Mouse (Mus musculus) kidney, adult 8-10 months (tissue): ENCODE results near the gene Fam219b.

Experiments
- DNase-seq, 2 experiments: peaks; one replicate each; pipeline ENCODE4 v3.0.0; 2022

The Fam219b gene

GRCm38 (mm10) chr9:57537044-57537727 lies at the start of gene Fam219b:
Gene Fam219b (plus strand): TSS chr9:57537528.
- DNase-seq = peak; percentile 90 to 91

DNA sequence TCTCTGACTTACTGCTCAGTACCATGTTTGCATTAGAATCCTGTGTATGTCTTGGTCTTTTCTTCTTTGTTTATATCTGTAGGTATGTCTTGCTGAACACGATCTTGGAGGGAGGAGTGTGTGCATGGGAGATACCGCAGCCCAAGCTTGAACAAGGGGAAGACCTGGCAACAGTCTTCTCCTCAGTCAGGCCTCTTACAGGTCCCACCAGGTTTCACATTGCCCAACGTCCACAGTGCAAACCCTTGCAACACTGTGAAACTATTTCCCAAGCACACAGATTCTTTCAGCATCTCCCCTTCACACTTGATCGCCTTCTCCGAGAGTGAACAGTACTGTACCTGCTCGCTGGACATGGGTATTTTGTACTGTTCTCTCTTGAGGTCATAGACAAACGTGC lies 49.5 kb upstream of the Fam219b start:
- DNase-seq = no peak

DNA sequence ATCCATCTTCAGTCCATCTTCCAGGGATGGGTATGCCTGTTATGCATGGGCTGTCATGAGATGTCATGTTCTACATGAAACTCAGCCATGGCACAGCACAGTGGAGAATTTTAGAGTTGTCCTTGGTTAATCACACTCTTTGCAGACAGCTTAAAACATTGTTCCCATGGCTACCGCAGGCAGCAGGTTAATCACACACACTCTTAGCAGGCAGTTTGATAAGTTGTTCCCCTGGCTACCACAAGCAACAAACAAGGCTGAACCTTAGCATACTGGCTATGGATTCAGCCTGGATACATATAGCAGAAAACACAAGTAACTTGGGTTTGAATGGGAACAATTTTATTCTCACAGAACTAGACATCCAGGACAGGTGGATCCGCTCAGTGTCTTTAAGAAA lies 43.8 kb upstream of the Fam219b start:
- DNase-seq = no peak

- DNase-seq = no peak
Measured at GRCm38 (mm10) chr9:57494970-57495369, 42.4 kb upstream of the Fam219b start.

- DNase-seq = peak; percentile 30 to 59
Measured at GRCm38 (mm10) chr9:57497236-57497635, 40.1 kb upstream of the Fam219b start.

DNA sequence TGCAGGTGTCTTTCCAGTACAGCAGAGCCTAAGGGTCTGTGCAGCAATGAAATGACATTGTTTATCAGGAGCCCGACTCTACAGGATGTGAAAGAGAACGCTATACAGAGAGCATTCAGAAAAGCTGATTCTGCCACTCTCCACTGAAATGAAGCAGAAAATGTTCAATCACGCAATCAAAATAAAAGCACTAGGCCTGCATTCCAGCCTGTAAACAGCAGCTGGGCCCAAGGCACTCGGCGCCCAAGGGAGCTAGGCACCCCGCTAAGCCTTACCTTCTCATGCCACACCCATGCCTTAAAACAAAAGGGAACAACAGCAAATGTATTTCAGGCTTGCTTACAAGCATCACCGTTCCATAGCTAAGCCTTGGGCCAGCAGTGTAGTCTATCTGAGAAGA lies 38.8 kb upstream of the Fam219b start:
- no peak for DNase-seq

DNA sequence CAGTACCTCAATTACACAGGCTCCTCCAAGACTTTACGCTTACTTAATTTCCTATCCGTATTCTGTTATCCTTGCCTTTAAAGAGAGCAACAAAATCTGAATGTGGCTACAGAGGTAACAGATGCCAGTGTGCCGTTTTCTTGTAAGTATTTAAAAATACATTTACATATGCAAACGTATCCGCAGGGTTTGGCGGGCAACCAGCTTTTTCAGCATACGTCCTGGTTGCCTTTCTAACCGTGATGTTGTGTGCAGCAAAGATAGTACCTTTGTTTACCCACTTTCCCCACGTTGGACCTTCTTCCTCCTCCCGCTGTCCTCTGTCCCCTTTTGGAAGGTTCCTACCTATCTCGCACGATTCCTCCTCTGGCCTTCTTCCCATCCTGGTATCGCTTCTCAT lies 35.9 kb upstream of the Fam219b start:
- DNase-seq = no peak

DNA sequence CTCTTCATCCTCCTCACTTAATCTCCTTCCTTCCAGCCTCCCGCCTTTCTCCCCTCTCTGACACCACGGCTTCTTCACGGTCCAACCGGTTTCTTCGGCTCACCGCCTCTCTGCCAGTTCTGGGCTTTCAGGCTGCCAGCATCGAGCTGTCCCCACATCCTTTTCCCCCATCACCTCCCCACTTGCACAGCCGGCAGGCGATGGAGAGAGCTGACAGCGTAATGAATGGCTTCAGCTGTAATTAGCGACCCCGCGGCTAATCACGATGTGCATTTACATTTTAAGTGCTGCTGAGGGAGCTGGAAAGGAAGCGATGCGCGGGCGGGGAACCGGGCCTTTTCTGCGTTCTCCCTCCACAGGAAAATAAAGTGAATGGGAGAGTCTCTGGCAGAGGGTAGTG lies 35.5 kb upstream of the Fam219b start:
- DNase-seq = no peak

GRCm38 (mm10) chr9:57502911-57503621 lies 34.3 kb upstream of the Fam219b start:
- DNase-seq = no peak

GRCm38 (mm10) chr9:57503622-57504380 lies 33.5 kb upstream of the Fam219b start, which contains the start of gene Rpp25:
Gene Rpp25 (plus strand): TSS chr9:57504026.
- peak; percentile 60 to 75 for DNase-seq

- DNase-seq = peak; percentile 53 to 61
Measured at GRCm38 (mm10) chr9:57504381-57504700, 33.0 kb upstream of the Fam219b start.

DNA sequence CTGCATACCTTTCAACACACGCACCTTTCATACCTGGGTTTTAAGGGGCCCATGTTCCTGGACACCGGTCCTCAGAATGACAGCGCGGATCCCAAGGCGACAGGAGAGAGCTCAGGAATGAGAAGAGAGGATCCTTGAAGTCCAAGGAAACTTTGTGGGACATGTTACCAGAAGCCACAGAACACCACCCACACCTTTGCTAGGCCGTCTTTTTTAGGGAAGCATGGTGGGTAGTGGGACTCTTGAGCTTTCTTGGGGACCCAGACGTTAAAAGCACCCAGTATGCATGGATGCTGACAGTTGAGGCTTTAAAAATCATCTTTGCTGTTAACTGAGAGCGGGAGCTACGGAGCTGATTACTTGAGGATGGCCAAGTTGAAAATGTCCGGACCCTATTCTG lies 32.4 kb upstream of the Fam219b start:
- no peak for DNase-seq

DNA sequence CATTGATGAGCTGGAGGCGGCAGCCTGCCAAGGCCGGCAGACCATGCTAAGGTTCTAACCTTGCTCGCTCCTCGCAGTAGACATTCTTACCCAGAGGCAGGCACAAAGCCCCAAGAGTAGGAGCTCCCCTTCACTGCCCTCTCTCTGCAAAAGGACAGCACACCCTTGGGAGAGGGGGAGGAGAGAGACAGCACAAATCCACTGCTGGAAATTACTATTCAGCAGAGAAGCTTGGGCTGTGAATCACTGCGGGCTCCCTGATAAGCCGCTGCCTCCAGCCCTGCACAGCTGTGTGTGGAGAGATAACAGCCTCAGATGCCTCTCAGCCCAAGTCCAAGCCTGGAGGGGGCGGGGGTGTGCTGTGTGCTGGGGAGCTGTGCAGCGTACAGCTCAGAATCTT lies 31.6 kb upstream of the Fam219b start:
- no peak for DNase-seq

GRCm38 (mm10) chr9:57510577-57510976 lies 26.8 kb upstream of the Fam219b start:
- no peak for DNase-seq

GRCm38 (mm10) chr9:57517113-57517512 lies 20.2 kb upstream of the Fam219b start:
- DNase-seq = peak in 1 of 2 experiments; percentile 66

DNA sequence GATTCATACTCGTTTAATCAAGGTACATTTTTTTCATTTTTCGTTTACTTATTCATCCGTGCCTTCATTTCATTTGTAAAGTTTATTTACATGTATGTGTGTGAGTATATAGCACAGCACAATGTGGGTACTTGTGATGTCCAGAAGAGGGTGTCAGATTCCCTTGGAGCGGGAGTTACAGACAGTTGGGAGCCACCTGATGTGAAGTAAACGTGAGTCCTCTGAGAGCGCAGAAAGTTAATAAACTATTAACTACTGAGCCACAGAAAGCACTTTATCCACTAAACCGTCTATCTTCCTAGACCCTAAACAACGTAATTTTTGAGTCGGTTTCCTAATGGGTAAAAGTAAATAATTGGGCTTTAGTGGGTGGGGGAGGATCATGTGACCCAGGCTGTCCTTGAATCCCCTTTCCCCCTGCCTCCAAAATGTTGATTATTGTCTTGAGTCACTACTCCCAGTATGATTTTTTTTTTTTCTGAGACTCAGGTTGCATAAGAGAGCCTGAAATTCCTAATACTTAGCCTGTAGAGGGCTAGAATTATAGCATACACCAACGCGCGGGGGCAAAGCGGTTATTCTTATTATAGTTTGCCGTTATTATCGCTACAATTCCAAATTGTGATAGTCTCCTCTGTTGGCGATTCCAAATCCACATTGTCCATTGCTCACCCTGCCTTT lies 16.8 kb upstream of the Fam219b start:
- peak; percentile 23 to 58 for DNase-seq

GRCm38 (mm10) chr9:57521056-57521911 lies 16.0 kb upstream of the Fam219b start, which contains the start of gene Cox5a:
Gene Cox5a (plus strand): TSS chr9:57521274.
- peak; percentile 93 for DNase-seq

- DNase-seq = no peak
Measured at GRCm38 (mm10) chr9:57522114-57522860, 15.0 kb upstream of the Fam219b start.

GRCm38 (mm10) chr9:57522861-57523246 lies 14.5 kb upstream of the Fam219b start:
- no peak for DNase-seq

- no peak for DNase-seq
Measured at GRCm38 (mm10) chr9:57523754-57524153, 13.6 kb upstream of the Fam219b start.

GRCm38 (mm10) chr9:57524439-57524838 lies 12.9 kb upstream of the Fam219b start:
- no peak for DNase-seq
